Mouse (Mus musculus) skeletal muscle tissue, postnatal 0 days (tissue): ENCODE data around the gene Nampt. TPM values are rescaled to one million over a fixed set of nuclear protein-coding genes. Genes with fewer than 3 reads are reported as not detected.

Source experiments
- polyA plus RNA-seq: library from polyadenylated mRNA; unstranded; fragments of >200 nt; fragmentation: Nextera tagmentation; extraction: Ambion mirVana; gene quantifications from 2 replicates; pipeline ENCODE4 v1.2.1, GENCODE M21; 2015

Gene Nampt
- 18.0 and 20.0 TPM in 2 replicates for polyA plus RNA-seq

GRCm38 (mm10) chr12:32819416-32819815 lies at the start of gene Nampt:
Gene Nampt (plus strand): TSS chr12:32819545.

Other genes with a start within 250 kb of the Nampt start
- 185 and 197 TPM in 2 replicates for gene Sypl, start 134.3 kb downstream of the Nampt start, polyA plus RNA-seq